Mouse (Mus musculus) kidney, embryonic 14.5 days (tissue): ENCODE results near the gene Etl4. TPM values are rescaled to one million over a fixed set of nuclear protein-coding genes. Genes with fewer than 3 reads are reported as not detected.
"Not testable (repeated sequence)": the region's sequence is repeated elsewhere in the genome, so short reads cannot be mapped to it uniquely, and the experiment has no call there.

ENCODE experiments used
- ATAC-seq: fragments of 200-750 bp; cut with Nextera tagmentation; 2 replicates; pipeline ENCODE4 v1.8.0; 2017; ENCODE audit warnings: moderate number of reproducible peaks, mild to moderate bottlenecking, moderate TSS enrichment, moderate library complexity; ENCODE audit not compliant: low FRiP score, low TSS enrichment
- H3K27ac ChIP-seq: fragments of 300-500 bp; sonication (generic); 2 replicates; pipeline ENCODE4 v1.5.1; 2014; ENCODE audit warnings: low read depth, mild to moderate bottlenecking, low read length, moderate library complexity, mixed read lengths
- H3K27me3 ChIP-seq: fragments of 300-500 bp; sonication (generic); 2 replicates; pipeline ENCODE4 v1.6.1; 2014; ENCODE audit warnings: mild to moderate bottlenecking, low read length; ENCODE audit not compliant: control insufficient read depth, insufficient read depth
- H3K36me3 ChIP-seq: fragments of 300-500 bp; sonication (generic); 2 replicates; pipeline ENCODE4 v1.6.1; 2014; ENCODE audit warnings: low read length, mixed read lengths; ENCODE audit not compliant: control insufficient read depth, insufficient read depth
- H3K4me1 ChIP-seq: fragments of 300-500 bp; sonication (generic); 2 replicates; pipeline ENCODE4 v1.6.1; 2014; ENCODE audit warnings: low read length, mixed read lengths; ENCODE audit not compliant: control insufficient read depth, insufficient read depth
- H3K4me2 ChIP-seq: fragments of 300-500 bp; sonication (generic); replicated peaks from 2 replicates; pipeline ENCODE4 v1.6.1; 2014; ENCODE audit warnings: low read depth, mild to moderate bottlenecking, low read length
- H3K4me3 ChIP-seq: fragments of 300-500 bp; sonication (generic); 2 replicates; pipeline ENCODE4 v1.5.1; 2014; ENCODE audit warnings: mild to moderate bottlenecking, low read length
- H3K9ac ChIP-seq: fragments of 300-500 bp; sonication (generic); 2 replicates; pipeline ENCODE4 v1.6.1; 2014; ENCODE audit warnings: low read depth, mild to moderate bottlenecking, low read length, moderate library complexity
- H3K9me3 ChIP-seq: fragments of 300-500 bp; sonication (generic); 2 replicates; pipeline ENCODE4 v1.6.1; 2016; ENCODE audit warnings: low read length; ENCODE audit not compliant: control insufficient read depth
- WGBS: fragments of 180-500 bp; shearing (Covaris S2); extraction: QIAGEN DNeasy Blood & Tissue Kit; methylation state at CpG from one replicate; pipeline ENCODE4 v1.1.7; 2014; 5-methylcytosine and 5-hydroxymethylcytosine counted together
- polyA plus RNA-seq: library from polyadenylated mRNA; unstranded; fragments of >200 nt; fragmentation: Nextera tagmentation; extraction: Ambion mirVana; gene quantifications from 2 replicates; pipeline ENCODE4 v1.2.1, GENCODE M21; 2014

Gene Etl4
- polyA plus RNA-seq, 1 experiment from 2014 or later = 93.8 TPM

DNA sequence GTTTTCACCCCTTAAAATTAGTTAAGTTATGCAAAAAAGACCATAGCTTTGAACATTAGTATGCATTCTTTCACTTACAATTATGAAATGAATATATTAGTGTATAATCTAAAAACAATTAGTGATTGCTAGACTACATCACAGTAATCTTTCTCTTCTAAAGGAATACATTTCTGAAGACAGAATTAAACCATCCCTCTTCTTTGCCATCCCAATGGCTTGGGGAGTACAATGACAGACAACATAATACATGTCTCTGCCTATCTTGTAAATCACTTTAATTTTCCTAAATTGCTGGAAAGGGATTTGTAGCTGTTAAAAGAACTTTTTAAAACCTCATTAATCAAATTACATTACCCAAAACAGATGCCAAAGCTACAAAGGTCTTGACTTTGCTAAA lies 216.3 kb downstream of the Etl4 start:
- no peak overlapping the region for H3K27ac ChIP-seq
- no peak overlapping the region for H3K4me2 ChIP-seq
- H3K4me3 ChIP-seq = no peak overlapping the region
- H3K27me3 ChIP-seq = no peaks in the 10 kb centered on the region
- H3K9ac ChIP-seq = no peak overlapping the region
- H3K4me1 ChIP-seq = no peaks in the 10 kb centered on the region
- no peaks in the 10 kb centered on the region for H3K36me3 ChIP-seq
- no peaks in the 10 kb centered on the region for H3K9me3 ChIP-seq
- ATAC-seq = no peak

DNA sequence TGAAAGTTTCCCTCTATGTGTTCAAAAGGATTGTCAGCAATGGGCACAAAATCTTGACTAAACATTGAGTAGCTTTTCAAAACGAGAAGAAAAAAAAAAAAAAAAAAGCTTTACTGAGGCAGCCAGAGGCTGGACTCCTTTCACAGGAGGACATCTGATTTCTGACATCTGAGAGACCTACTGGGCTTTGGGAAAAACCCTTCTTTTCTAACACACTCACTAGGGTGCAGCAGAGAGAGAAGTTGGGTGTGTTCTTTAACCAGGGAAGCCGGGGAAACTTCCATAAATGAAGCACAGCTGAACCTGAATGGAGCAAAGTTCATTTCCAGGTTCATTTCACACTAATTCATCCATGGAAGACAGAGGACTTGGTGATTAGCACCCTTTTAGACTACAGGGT lies 222.2 kb downstream of the Etl4 start:
- 23% methylated on average over 2 of the region's 2 CpGs for WGBS
- Histone ChIP-seq H3K9me3 (no peaks in the 10 kb centered on the region), H3K27me3 (no peaks in the 10 kb centered on the region), H3K4me1 (0 out of 2 replicates have a peak, but pooled peaks cover 5% of the 10 kb centered on the region), H3K4me3 (no peak overlapping the region), H3K4me2 (no peak overlapping the region), H3K9ac (no peak overlapping the region), H3K36me3 (no peaks in the 10 kb centered on the region), H3K27ac (no peak overlapping the region)
- ATAC-seq = no peak

DNA sequence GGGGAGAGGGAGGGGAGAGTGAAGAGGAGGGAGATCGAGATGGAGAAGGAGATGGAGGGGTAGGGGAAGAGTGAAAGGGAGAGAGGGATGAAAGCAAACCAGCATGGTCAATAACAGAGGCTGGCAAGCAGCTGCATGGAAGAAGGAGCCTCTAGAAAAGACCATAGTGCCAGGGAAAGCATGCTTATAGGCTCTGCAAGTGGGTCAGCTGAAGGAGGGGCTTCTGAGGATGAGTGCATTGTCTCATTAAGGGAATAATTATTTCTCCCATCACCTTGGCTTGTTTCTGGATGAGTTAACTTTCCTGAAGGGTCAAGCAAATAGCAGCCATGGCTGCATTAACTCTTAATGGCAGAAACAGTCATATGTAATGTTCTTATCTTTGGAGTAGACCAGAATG lies 228.8 kb downstream of the Etl4 start:
- Histone ChIP-seq H3K27me3 (no peaks in the 10 kb centered on the region), H3K9me3 (no peaks in the 10 kb centered on the region), H3K4me1 (no peaks in the 10 kb centered on the region), H3K4me3 (no peak overlapping the region), H3K36me3 (no peaks in the 10 kb centered on the region), H3K4me2 (no peak overlapping the region), H3K9ac (no peak overlapping the region), H3K27ac (no peak overlapping the region)
- WGBS = 44% methylated on average over 1 of the region's 1 CpGs
- ATAC-seq = no peak

DNA sequence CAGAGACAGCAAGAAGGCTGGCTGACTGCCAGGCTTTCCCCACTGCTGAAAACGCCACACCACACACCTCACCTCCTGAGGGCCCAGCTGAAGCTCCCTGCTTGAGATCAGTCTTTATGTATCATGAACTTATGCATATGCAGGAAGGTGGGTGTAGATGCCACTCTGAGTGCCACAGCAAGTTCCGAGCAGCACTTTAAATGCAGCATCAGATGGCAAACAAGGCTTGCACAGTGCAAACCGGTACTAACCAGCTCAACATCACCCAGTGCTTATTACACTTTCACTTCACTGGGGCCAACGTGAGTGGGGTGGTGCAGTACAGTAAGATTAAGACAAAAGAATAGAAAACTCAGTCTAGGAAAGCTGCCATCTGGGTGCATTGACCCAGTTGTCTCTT lies 235.8 kb downstream of the Etl4 start:
- H3K4me2 ChIP-seq = no peak overlapping the region
- no peak for ATAC-seq
- H3K27me3 ChIP-seq = no peaks in the 10 kb centered on the region
- H3K4me1 ChIP-seq = no peaks in the 10 kb centered on the region
- H3K9me3 ChIP-seq = no peaks in the 10 kb centered on the region
- no peak overlapping the region for H3K27ac ChIP-seq
- H3K4me3 ChIP-seq = no peak overlapping the region
- 63% methylated on average over 4 of the region's 4 CpGs for WGBS
- H3K36me3 ChIP-seq = no peaks in the 10 kb centered on the region
- no peak overlapping the region for H3K9ac ChIP-seq

DNA sequence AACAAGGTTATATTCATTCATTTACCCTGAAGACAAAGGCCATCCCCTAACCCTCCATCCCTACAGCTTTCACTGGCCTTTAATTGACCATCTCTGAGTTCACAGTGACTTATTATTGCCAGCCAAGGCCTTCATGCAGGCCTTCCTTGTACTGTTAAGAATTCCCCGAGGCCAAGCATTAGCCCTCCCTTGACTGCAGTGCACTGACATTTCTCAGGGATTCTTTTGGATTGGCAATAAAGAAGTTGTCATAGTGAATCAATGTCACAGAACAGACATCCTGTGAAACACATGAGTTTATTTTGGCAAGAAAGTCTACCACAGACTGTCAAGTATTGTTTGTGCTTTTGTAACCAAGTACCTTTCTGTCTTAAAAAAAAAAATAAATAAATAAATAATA lies 257.5 kb downstream of the Etl4 start:
- 70% methylated on average over 1 of the region's 1 CpGs for whole genome bisulfite sequencing
- Histone ChIP-seq H3K9me3 (no peaks in the 10 kb centered on the region), H3K36me3 (no peaks in the 10 kb centered on the region), H3K27me3 (no peaks in the 10 kb centered on the region), H3K4me2 (no peak overlapping the region), H3K4me3 (no peak overlapping the region), H3K27ac (no peak overlapping the region), H3K4me1 (no peaks in the 10 kb centered on the region), H3K9ac (no peak overlapping the region)
- ATAC-seq = no peak

DNA sequence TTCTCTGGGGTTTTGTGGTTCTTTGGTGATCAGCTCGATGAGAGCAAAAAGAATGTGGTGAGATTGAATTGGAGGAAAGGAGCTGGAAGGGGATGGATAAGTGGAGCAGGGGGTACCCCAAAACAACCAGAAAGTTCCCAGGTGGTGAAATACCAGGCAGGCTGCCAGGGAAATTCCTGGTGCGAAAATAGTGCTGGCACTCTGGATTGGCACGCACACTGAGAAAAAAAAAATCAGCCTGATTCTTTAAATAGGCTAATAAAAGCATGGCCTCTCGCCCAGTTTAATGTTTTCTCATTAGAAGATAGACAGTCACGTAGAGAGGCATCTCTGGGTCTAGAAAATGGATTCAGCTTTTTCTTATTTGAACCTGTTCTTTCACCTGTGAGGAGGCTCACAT lies 258.0 kb downstream of the Etl4 start:
- Histone ChIP-seq H3K36me3 (no peaks in the 10 kb centered on the region), H3K27me3 (no peaks in the 10 kb centered on the region), H3K27ac (no peak overlapping the region), H3K4me3 (no peak overlapping the region), H3K4me1 (no peaks in the 10 kb centered on the region), H3K4me2 (no peak overlapping the region), H3K9me3 (no peaks in the 10 kb centered on the region), H3K9ac (no peak overlapping the region)
- WGBS = 83% methylated on average over 5 of the region's 5 CpGs
- ATAC-seq = no peak

DNA sequence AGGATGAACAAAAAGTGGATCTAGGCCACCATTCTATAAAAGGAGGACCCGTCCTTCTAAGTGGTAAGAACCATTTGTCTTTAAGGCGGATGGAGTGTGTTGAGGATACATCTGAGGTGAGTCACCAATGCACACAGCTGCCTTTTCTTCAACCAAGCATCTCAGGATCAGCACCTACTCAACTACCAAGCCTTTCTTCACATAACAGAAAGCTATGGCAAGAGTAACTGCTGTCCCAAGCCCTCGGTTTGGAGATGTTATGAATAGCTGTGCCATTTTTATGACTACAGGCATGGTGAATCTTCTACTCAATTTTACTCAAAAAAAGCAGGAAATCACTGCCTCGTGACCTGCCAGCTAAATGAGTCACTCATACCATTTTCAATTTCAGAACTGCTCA lies 258.6 kb downstream of the Etl4 start:
- no peak for ATAC-seq
- no peak overlapping the region for H3K4me3 ChIP-seq

DNA sequence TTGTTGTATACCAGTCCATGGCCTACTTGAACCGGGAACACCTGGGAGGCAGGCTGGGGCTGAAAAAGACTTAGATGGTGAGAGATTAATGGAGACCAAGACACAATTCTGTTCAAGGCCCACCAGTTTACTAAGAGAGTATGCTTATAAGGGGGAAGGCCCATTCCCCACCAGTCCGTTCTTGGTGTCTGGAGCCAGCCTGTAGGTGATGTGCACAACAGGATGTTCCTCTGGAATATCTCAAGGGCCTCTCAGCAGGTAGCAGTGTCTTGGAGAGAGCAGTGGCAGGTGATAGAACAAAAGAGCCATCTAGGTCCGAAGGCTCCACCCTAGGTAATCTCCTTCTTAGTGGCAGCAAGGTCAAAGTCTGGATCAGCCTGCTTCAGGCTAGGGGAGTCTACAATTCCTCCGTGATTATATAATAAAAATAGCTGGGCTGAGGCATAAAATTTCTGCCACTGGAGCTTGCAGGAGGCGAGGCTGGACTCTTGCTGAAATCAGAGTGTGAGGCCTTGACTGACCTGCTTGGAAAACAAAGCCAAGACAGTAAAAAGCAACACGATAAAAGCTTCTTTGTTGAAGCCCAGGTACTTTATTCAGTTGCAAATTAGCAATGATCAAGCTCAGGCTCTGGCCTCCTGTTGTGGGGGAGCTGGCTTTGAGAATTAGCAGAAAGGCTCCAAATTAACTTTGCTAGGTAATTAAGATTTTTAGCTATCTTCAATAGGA lies 267.0 kb downstream of the Etl4 start:
- H3K4me1 ChIP-seq, H3K9me3 ChIP-seq, H3K9ac ChIP-seq, ATAC-seq, H3K27me3 ChIP-seq, H3K4me3 ChIP-seq, H3K4me2 ChIP-seq, H3K36me3 ChIP-seq, H3K27ac ChIP-seq: not testable (repeated sequence)
- 82% methylated on average over 6 of the region's 6 CpGs for WGBS

More for the DNA sequence above, 258.6 kb downstream of the Etl4 start:
- H3K27me3 ChIP-seq = no peaks in the 10 kb centered on the region
- H3K36me3 ChIP-seq = no peaks in the 10 kb centered on the region
- no peak overlapping the region for H3K27ac ChIP-seq
- no peaks in the 10 kb centered on the region for H3K9me3 ChIP-seq
- 87% methylated on average over 4 of the region's 4 CpGs for whole genome bisulfite sequencing
- no peak overlapping the region for H3K9ac ChIP-seq
- no peak overlapping the region for H3K4me2 ChIP-seq
- H3K4me1 ChIP-seq = no peaks in the 10 kb centered on the region

DNA sequence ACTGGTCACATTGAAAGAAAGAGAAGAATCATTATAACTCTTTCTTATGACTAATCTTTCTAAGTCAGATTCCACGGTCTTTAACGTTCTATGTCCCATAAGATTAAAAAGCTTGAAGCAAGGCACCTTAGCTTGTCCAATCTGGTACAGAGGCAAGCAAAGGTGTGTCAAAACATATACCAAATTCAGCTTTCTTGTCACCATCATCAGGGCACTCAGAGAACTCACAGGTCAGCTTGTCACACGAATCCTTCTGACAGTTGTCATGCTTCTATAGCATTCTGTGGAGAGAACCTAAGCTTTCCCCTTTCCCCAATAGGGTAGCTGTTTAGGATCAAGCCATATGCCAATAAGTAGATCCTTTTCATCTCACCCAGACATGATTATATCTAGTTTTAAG lies 267.7 kb downstream of the Etl4 start:
- not testable (repeated sequence) for H3K9me3 ChIP-seq, H3K27me3 ChIP-seq, ATAC-seq, H3K4me2 ChIP-seq, H3K36me3 ChIP-seq, H3K4me1 ChIP-seq, H3K9ac ChIP-seq, H3K4me3 ChIP-seq, H3K27ac ChIP-seq
- WGBS = 90% methylated on average over 3 of the region's 3 CpGs
